Mouse (Mus musculus): ENCODE data around the gene Wdr13.

The Wdr13 gene

GRCm38 (mm10) chrX:8132017-8132976, at the start of gene Wdr13:
TSS of gene Wdr13 (minus strand) at chrX:8132892.
- peak; percentile 94 for DNase-seq

GRCm38 (mm10) chrX:8179646-8180045, 47.0 kb upstream of the Wdr13 start:
- no peak for DNase-seq

- no peak for DNase-seq
These were observed 46.2 kb upstream of the Wdr13 start for GRCm38 (mm10) chrX:8178871-8179270.

- DNase-seq: peak; percentile 88
These were observed 43.1 kb upstream of the Wdr13 start, which contains the start of gene Tbc1d25 for GRCm38 (mm10) chrX:8175504-8176385. TSS of gene Tbc1d25 (minus strand) at chrX:8176181.

GRCm38 (mm10) chrX:8175169-8175503, 42.4 kb upstream of the Wdr13 start:
- DNase-seq: no peak

GRCm38 (mm10) chrX:8167716-8168647, 35.3 kb upstream of the Wdr13 start:
- no peak for DNase-seq

GRCm38 (mm10) chrX:8164471-8164870, 31.8 kb upstream of the Wdr13 start:
- no peak for DNase-seq

- no peak for DNase-seq
These were observed 30.4 kb upstream of the Wdr13 start for GRCm38 (mm10) chrX:8163076-8163475.

GRCm38 (mm10) chrX:8145153-8145991, 12.7 kb upstream of the Wdr13 start, which contains the start of gene Rbm3:
TSS of gene Rbm3 (minus strand) at chrX:8145880.
- peak; percentile 94 for DNase-seq

- no peak for DNase-seq
These were observed 11.1 kb upstream of the Wdr13 start for GRCm38 (mm10) chrX:8143750-8144149.

- DNase-seq: no peak
These were observed 10.3 kb upstream of the Wdr13 start for GRCm38 (mm10) chrX:8142948-8143347.

GRCm38 (mm10) chrX:8141058-8141457, 8.4 kb upstream of the Wdr13 start:
- no peak for DNase-seq

- no peak for DNase-seq
These were observed 7.8 kb upstream of the Wdr13 start for GRCm38 (mm10) chrX:8140446-8140845.

GRCm38 (mm10) chrX:8139480-8139879, 6.8 kb upstream of the Wdr13 start:
- no peak for DNase-seq

- no peak for DNase-seq
These were observed 3.2 kb upstream of the Wdr13 start for GRCm38 (mm10) chrX:8135886-8136285.

- DNase-seq: no peak
These were observed 1.3 kb downstream of the Wdr13 start for GRCm38 (mm10) chrX:8131393-8131792.

GRCm38 (mm10) chrX:8125235-8125634, 7.5 kb downstream of the Wdr13 start:
- DNase-seq: no peak

- no peak for DNase-seq
These were observed 8.7 kb downstream of the Wdr13 start for GRCm38 (mm10) chrX:8123821-8124470.

GRCm38 (mm10) chrX:8117264-8117663, 15.4 kb downstream of the Wdr13 start:
- no peak for DNase-seq

GRCm38 (mm10) chrX:8115275-8115674, 17.4 kb downstream of the Wdr13 start:
- no peak for DNase-seq

GRCm38 (mm10) chrX:8105019-8105418, 27.7 kb downstream of the Wdr13 start:
- no peak for DNase-seq

All from retina, postnatal 1 day (tissue).